Mouse (Mus musculus) limb, embryonic 15.5 days (tissue): ENCODE data around the gene Alk. TPM values are rescaled to one million over a fixed set of nuclear protein-coding genes. Genes with fewer than 3 reads are reported as not detected.

Experiments used
- ATAC-seq: fragments of 200-750 bp; cut with Nextera tagmentation; 2 replicates; pipeline ENCODE4 v1.8.0; 2017; ENCODE audit warnings: low read depth, moderate TSS enrichment; ENCODE audit not compliant: insufficient number of reproducible peaks, low FRiP score, low TSS enrichment
- H3K27ac ChIP-seq: fragments of 300-500 bp; sonication (generic); 2 replicates; pipeline ENCODE4 v1.5.1; 2015; ENCODE audit warnings: moderate library complexity, mild to moderate bottlenecking, inconsistent platforms
- H3K27me3 ChIP-seq: fragments of 300-500 bp; sonication (generic); 2 replicates; pipeline ENCODE4 v1.6.1; 2015; ENCODE audit warnings: inconsistent platforms
- H3K36me3 ChIP-seq: fragments of 300-500 bp; sonication (generic); 2 replicates; pipeline ENCODE4 v1.6.1; 2015; ENCODE audit warnings: inconsistent platforms
- H3K4me1 ChIP-seq: fragments of 300-500 bp; sonication (generic); 2 replicates; pipeline ENCODE4 v1.6.1; 2015; ENCODE audit warnings: inconsistent platforms
- H3K4me2 ChIP-seq: fragments of 300-500 bp; sonication (generic); 2 replicates; pipeline ENCODE4 v1.6.1; 2015; ENCODE audit warnings: mild to moderate bottlenecking, inconsistent platforms
- H3K4me3 ChIP-seq: fragments of 300-500 bp; sonication (generic); 2 replicates; pipeline ENCODE4 v1.5.1; 2015; ENCODE audit warnings: mild to moderate bottlenecking, inconsistent platforms
- H3K9ac ChIP-seq: fragments of 300-500 bp; sonication (generic); 2 replicates; pipeline ENCODE4 v1.6.1; 2015; ENCODE audit warnings: inconsistent platforms
- H3K9me3 ChIP-seq: fragments of 300-500 bp; sonication (generic); 2 replicates; pipeline ENCODE4 v1.6.1; 2016; ENCODE audit warnings: inconsistent platforms
- WGBS: fragments of 180-500 bp; shearing (Covaris S2); methylation state at CpG from one replicate; pipeline ENCODE4 v1.1.7; 2015; 5-methylcytosine and 5-hydroxymethylcytosine counted together
- polyA plus RNA-seq: library from polyadenylated mRNA; unstranded; fragments of >200 nt; fragmentation: Nextera tagmentation; extraction: Ambion mirVana; gene quantifications from 2 replicates; pipeline ENCODE4 v1.2.1, GENCODE M21; 2015

The Alk gene
- polyA plus RNA-seq, 1 experiment from 2014 or later: 0.50 TPM

DNA sequence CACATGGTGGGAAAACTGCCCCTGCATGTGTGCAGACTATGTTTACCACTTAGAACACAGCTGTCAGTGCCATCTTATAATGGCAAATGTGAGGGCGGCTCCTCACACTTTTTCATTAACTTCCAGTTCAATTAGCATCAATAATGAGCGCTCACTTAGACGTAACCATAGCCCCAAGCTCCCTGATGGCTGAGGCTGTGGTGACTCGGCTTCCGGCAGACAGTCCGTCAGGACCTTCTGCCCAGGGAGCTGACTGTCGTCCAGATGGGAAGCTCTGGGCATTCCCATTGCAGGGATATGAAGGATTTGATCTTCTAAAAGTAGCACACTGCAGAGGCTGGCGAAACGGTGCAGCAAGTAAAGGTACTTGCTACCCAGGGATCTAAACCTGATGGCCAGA, 25.1 kb downstream of the Alk start:
- 89% methylated on average over 9 of the region's 9 CpGs for WGBS
- no peak overlapping the region for H3K4me3 ChIP-seq
- H3K27me3 ChIP-seq: no peaks in the 10 kb centered on the region
- H3K4me2 ChIP-seq: no peak overlapping the region
- no peaks in the 10 kb centered on the region for H3K4me1 ChIP-seq
- H3K9me3 ChIP-seq: no peaks in the 10 kb centered on the region
- H3K27ac ChIP-seq: no peak overlapping the region
- no peak for ATAC-seq
- no peaks in the 10 kb centered on the region for H3K36me3 ChIP-seq
- H3K9ac ChIP-seq: no peak overlapping the region

- Histone ChIP-seq H3K4me2 (no peak overlapping the region), H3K9me3 (no peaks in the 10 kb centered on the region)
Observed at GRCm38 (mm10) chr17:72571379-72571778, 33.0 kb downstream of the Alk start.

DNA sequence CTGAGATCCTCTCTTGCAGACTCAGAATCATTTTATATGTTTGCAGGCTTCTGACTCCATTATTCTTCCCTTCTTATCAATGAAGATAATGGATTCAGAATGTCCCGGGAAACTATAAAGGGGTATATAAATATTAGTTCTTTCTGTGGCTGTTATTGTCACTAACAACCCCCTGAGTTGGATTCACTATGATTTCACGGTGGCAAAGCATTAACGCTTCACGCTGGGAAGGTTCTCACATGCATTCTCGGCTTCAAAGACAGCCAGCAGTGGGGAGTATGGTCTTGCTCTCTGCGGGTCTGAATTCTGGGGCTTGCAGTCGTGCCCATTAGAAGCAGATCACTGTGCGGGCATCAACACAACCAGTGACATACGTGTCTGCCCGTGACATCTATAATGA, 34.9 kb downstream of the Alk start:
- H3K4me1 ChIP-seq: no peaks in the 10 kb centered on the region
- no peak overlapping the region for H3K4me3 ChIP-seq
- H3K4me2 ChIP-seq: no peak overlapping the region
- no peaks in the 10 kb centered on the region for H3K9me3 ChIP-seq
- no peak overlapping the region for H3K27ac ChIP-seq
- ATAC-seq: no peak
- 74% methylated on average over 10 of the region's 10 CpGs for WGBS
- no peaks in the 10 kb centered on the region for H3K36me3 ChIP-seq
- no peak overlapping the region for H3K9ac ChIP-seq
- H3K27me3 ChIP-seq: no peaks in the 10 kb centered on the region

More at GRCm38 (mm10) chr17:72571379-72571778, 33.0 kb downstream of the Alk start:
- H3K4me1 ChIP-seq: no peaks in the 10 kb centered on the region
- H3K27ac ChIP-seq: no peak overlapping the region
- ATAC-seq: no peak
- no peaks in the 10 kb centered on the region for H3K36me3 ChIP-seq
- no peak overlapping the region for H3K9ac ChIP-seq
- no peaks in the 10 kb centered on the region for H3K27me3 ChIP-seq
- H3K4me3 ChIP-seq: no peak overlapping the region
- 81% methylated on average over 2 of the region's 2 CpGs for WGBS

GRCm38 (mm10) chr17:72563423-72563822, 41.0 kb downstream of the Alk start:
- no peak for ATAC-seq
- Histone ChIP-seq H3K9me3 (no peaks in the 10 kb centered on the region), H3K27me3 (no peaks in the 10 kb centered on the region), H3K4me2 (no peak overlapping the region), H3K27ac (no peak overlapping the region), H3K36me3 (no peaks in the 10 kb centered on the region), H3K4me3 (no peak overlapping the region), H3K9ac (no peak overlapping the region), H3K4me1 (no peaks in the 10 kb centered on the region)
- WGBS: 54% methylated on average over 5 of the region's 5 CpGs

DNA sequence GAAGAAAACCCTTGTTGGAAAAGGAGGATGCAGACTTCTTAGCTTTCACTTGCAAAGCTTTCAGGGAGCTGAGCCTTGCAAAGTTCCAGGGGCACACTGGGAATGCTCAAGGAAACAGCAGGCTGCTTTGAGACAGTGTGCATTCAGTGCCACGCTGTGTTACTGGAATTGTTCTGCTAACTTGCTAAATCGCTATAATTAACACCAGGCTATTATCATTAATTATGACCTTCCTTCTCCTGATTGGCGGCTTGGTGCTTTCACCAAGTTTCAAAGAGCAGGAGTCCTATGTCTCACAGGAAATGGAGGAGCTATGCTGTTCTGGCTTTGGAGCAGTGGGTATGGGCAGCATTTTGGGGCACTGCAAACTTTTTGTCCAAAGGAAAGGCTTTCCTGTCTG, 43.0 kb downstream of the Alk start:
- Histone ChIP-seq H3K36me3 (no peaks in the 10 kb centered on the region), H3K9ac (no peak overlapping the region), H3K9me3 (no peaks in the 10 kb centered on the region), H3K4me1 (no peaks in the 10 kb centered on the region), H3K27me3 (no peaks in the 10 kb centered on the region), H3K27ac (no peak overlapping the region), H3K4me2 (no peak overlapping the region), H3K4me3 (no peak overlapping the region)
- 44% methylated on average over 3 of the region's 3 CpGs for WGBS
- ATAC-seq: no peak

- Histone ChIP-seq H3K9me3 (no peaks in the 10 kb centered on the region), H3K9ac (no peak overlapping the region), H3K4me1 (no peaks in the 10 kb centered on the region), H3K27me3 (no peaks in the 10 kb centered on the region), H3K27ac (no peak overlapping the region), H3K4me2 (no peak overlapping the region), H3K36me3 (no peaks in the 10 kb centered on the region), H3K4me3 (no peak overlapping the region)
- 59% methylated on average over 1 of the region's 1 CpGs for WGBS
- ATAC-seq: no peak
Observed at GRCm38 (mm10) chr17:72560771-72561170, 43.7 kb downstream of the Alk start.

GRCm38 (mm10) chr17:72557029-72557735, 47.2 kb downstream of the Alk start:
- no peak for ATAC-seq
- Histone ChIP-seq H3K4me3 (no peak overlapping the region), H3K4me1 (no peaks in the 10 kb centered on the region), H3K9ac (no peak overlapping the region), H3K27ac (no peak overlapping the region), H3K4me2 (no peak overlapping the region), H3K36me3 (no peaks in the 10 kb centered on the region), H3K9me3 (no peaks in the 10 kb centered on the region), H3K27me3 (no peaks in the 10 kb centered on the region)
- WGBS: 91% methylated on average over 6 of the region's 6 CpGs

GRCm38 (mm10) chr17:72546274-72546673, 58.2 kb downstream of the Alk start:
- H3K9me3 ChIP-seq: no peaks in the 10 kb centered on the region
- H3K4me2 ChIP-seq: no peak overlapping the region
- H3K27ac ChIP-seq: no peak overlapping the region
- no peak overlapping the region for H3K9ac ChIP-seq
- no peaks in the 10 kb centered on the region for H3K36me3 ChIP-seq
- H3K27me3 ChIP-seq: no peaks in the 10 kb centered on the region
- ATAC-seq: no peak
- H3K4me1 ChIP-seq: no peaks in the 10 kb centered on the region
- WGBS: 80% methylated on average over 4 of the region's 4 CpGs
- H3K4me3 ChIP-seq: no peak overlapping the region

DNA sequence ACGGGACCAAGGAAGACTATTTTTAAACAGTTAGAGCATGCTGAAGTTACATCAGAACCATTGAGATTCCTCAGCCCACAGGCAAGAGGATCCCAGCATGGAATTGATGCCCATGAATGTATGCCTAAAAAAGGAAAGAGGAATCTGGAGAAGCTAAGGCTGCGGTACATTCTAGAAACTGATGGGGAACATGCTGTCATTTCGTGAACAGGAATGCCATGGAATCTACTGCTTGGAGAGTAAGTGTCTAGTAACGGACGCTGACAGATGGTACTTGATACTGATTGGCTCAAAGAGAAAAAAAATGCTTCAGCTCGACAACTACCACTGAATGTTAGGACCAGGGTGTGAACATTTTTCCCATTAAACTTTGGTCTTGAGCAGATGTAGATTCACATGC, 69.1 kb downstream of the Alk start:
- Histone ChIP-seq H3K27me3 (no peaks in the 10 kb centered on the region), H3K4me3 (no peak overlapping the region), H3K27ac (no peak overlapping the region), H3K4me1 (no peaks in the 10 kb centered on the region), H3K9me3 (no peaks in the 10 kb centered on the region), H3K4me2 (no peak overlapping the region), H3K36me3 (no peaks in the 10 kb centered on the region), H3K9ac (no peak overlapping the region)
- no peak for ATAC-seq
- WGBS: 85% methylated on average over 6 of the region's 6 CpGs

- Histone ChIP-seq H3K4me1 (no peaks in the 10 kb centered on the region), H3K9ac (no peak overlapping the region), H3K27me3 (no peaks in the 10 kb centered on the region), H3K4me2 (no peak overlapping the region), H3K27ac (no peak overlapping the region), H3K36me3 (no peaks in the 10 kb centered on the region), H3K4me3 (no peak overlapping the region), H3K9me3 (no peaks in the 10 kb centered on the region)
- WGBS: 74% methylated on average over 6 of the region's 6 CpGs
- no peak for ATAC-seq
Observed at GRCm38 (mm10) chr17:72532266-72532665, 72.2 kb downstream of the Alk start.

DNA sequence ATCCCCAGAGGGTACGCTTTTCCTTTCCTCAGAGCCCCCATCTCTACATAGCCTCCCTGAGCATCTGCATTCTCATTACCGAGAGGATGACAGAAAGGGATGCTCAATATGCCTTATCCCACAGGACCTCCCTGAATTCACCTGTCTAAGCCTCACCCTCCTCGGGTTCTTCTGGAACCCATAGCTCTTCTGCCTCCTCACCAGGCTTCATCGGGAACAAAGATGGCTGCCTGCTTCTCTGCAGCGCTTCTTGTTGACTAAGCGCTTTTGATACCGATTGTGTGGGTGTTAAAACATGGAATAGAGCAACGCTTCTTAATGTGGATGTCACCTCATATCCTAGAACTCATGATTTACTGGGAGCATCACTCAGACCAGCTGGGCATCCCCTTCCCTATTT, 75.9 kb downstream of the Alk start:
- Histone ChIP-seq H3K4me2 (no peak overlapping the region), H3K27me3 (no peaks in the 10 kb centered on the region), H3K27ac (no peak overlapping the region), H3K9me3 (no peaks in the 10 kb centered on the region), H3K36me3 (no peaks in the 10 kb centered on the region), H3K4me1 (no peaks in the 10 kb centered on the region), H3K9ac (no peak overlapping the region), H3K4me3 (no peak overlapping the region)
- no peak for ATAC-seq
- WGBS: 87% methylated on average over 8 of the region's 8 CpGs

DNA sequence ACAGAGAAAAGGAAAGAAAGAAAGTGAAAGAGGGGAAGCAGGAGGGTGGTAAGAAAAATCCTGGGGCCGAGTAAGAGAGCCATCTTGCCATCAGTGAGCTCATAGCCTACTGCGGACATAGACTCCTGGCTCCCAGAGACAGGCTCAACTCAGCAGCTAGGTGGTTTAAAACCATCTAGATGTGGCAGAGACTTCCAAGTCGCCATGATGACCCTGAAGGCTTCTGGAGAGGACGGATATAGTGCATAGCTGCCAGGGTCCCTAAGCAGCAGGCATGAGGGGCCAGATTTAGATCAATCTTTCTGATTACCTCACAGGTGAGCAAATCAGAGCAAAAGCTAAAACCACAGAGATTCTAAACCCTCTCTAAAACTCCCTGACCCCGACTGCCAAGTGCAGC, 76.9 kb downstream of the Alk start:
- Histone ChIP-seq H3K27me3 (no peaks in the 10 kb centered on the region), H3K36me3 (no peaks in the 10 kb centered on the region), H3K4me1 (no peaks in the 10 kb centered on the region), H3K4me2 (no peak overlapping the region), H3K4me3 (no peak overlapping the region), H3K9ac (no peak overlapping the region), H3K27ac (no peak overlapping the region), H3K9me3 (no peaks in the 10 kb centered on the region)
- 67% methylated on average over 5 of the region's 5 CpGs for WGBS
- no peak for ATAC-seq

GRCm38 (mm10) chr17:72526356-72526755, 78.1 kb downstream of the Alk start:
- no peaks in the 10 kb centered on the region for H3K27me3 ChIP-seq
- no peak overlapping the region for H3K9ac ChIP-seq
- no peak for ATAC-seq
- H3K4me3 ChIP-seq: no peak overlapping the region
- WGBS: 73% methylated on average over 4 of the region's 4 CpGs
- H3K4me1 ChIP-seq: no peaks in the 10 kb centered on the region
- no peaks in the 10 kb centered on the region for H3K36me3 ChIP-seq
- no peak overlapping the region for H3K27ac ChIP-seq
- no peak overlapping the region for H3K4me2 ChIP-seq
- no peaks in the 10 kb centered on the region for H3K9me3 ChIP-seq
